Mouse (Mus musculus): Measurements from ENCODE around the gene Ank.
"Not testable (repeated sequence)": the region's sequence is repeated elsewhere in the genome, so short reads cannot be mapped to it uniquely, and the experiment has no call there.

The Ank gene

GRCm38 (mm10) chr15:27467081-27467491 lies 609 bp downstream of the Ank start:
- in situ Hi-C loops (cut with MboI, MseI): no loop called here

GRCm38 (mm10) chr15:27467641-27468040 lies 1.2 kb downstream of the Ank start:
- in situ Hi-C loops (cut with MboI, MseI): no loop called here

GRCm38 (mm10) chr15:27468822-27469488 lies 2.5 kb downstream of the Ank start:
- in situ Hi-C loops (cut with MboI, MseI): no loop called here

- in situ Hi-C loops (cut with MboI, MseI): not testable (repeated sequence)
These were observed 3.9 kb downstream of the Ank start for GRCm38 (mm10) chr15:27470346-27470745.

- in situ Hi-C loops (cut with MboI, MseI): no loop called here
These were observed 5.8 kb downstream of the Ank start for GRCm38 (mm10) chr15:27472315-27472714.

DNA sequence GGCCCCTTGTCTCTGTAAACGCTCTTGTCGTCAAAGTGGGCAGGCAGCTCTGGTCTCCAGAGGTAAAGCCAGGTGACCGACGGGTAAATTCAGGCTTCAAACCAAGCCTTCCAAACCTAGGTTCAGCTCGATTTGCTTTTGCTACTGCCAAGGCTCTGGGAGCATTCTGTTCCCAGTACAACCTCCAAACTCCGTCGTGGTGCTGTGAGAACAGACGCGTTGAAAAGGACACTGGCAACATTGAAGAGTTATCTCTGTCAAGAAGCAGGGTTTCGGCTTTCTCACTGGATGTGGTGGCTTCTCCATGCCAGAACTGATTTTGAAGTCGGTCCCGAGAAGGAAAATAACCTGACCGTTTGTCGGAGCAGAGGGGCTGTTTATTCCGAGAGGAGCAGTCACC lies 9.5 kb downstream of the Ank start:
- in situ Hi-C loops (cut with MboI, MseI): no loop called here

DNA sequence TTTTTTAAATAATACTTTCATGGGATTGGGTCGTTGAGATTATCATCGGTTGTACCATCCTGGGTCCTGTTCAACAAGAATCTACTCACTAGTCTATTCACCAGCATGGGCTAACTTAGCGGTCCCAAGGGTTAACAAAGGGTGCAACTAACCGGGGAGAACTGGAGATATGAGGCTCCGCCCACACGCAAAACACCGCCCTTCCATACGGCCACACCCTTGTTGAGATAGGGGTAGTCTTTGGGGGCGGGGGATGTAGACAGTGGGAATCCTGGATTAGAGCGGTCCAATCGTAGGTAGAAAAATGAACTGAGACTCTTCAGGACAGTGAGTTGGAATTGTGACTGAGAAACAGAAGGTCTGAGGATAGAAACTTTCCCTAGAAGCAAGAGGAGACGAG lies 10.2 kb downstream of the Ank start:
- in situ Hi-C loops (cut with MboI, MseI): no loop called here

- in situ Hi-C loops (cut with MboI, MseI): no loop called here
These were observed 10.7 kb downstream of the Ank start for GRCm38 (mm10) chr15:27477159-27477558.

DNA sequence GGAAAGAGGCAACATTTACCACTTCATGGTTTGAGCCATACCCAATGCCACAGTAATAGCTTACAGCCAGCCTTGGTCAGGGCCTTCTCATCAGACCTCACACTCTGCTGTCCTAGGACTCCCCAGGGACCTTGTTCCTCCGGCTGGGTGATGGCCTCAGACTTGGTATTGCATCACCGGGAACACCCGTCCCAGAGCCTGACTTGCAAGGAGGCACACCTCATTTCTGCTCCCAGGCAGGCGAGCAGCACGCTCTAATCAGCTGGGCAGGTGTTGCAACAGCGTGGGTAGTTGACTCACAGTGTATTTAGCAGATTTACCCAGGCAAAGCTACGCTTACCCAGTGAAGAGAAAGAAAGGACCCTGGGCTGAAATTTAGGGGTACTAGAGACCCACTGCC lies 11.2 kb downstream of the Ank start:
- in situ Hi-C loops (cut with MboI, MseI): no loop called here

DNA sequence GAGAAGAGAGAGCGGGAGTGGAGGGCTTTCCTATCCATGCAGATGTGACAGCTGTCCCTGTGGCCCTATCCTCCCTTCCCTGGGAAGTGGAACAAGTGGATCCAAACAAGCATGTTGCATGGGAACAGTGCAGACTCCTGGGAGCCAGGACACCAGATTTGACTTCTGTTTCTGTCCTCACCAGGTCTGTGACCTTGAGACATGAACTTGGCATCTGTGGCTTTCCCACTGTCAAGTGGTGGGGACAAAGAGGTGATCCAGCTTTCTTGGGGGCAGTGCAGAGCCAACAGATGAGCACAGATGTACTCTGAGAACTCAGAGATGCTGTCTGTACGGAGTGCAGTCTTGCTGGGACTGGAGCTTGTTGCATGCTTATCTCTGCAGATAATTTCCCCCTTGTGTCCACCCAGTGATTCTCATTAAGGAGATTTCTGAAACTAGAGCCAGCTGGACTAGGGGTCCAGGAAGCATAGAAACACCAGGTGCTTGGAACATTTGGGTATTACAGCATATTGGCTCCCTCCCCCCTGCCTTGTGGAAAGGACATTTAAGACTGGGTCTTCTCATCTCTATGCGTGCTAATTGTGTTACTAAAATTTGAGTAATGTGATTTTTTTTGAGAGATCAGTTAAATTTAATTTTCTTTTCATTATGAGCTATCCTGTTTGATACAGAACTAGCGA lies 14.0 kb downstream of the Ank start:
- in situ Hi-C loops (cut with MboI, MseI): no loop called here

DNA sequence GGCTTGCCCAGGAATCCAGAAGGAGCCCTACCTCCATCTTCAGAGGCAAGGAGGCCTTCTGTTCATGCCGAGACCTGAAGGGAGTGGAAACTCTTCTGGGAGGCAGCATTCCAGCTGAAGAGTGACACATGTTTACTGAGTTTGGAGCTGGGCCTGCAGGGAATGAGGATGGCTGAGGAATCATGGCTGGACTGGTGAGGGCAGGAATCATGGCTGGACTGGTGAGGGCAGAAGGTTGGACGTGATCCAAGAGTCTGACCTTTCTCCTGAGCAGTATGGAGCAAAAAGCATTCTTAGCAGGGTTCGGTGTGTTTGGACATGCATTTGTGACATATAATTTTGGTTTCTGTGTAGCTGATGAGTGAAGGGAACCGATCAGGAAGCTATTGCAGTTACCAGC lies 15.5 kb downstream of the Ank start:
- in situ Hi-C loops (cut with MboI, MseI): no loop called here

- in situ Hi-C loops (cut with MboI, MseI): no loop called here
These were observed 16.7 kb downstream of the Ank start for GRCm38 (mm10) chr15:27483183-27483582.

- in situ Hi-C loops (cut with MboI, MseI): loop anchor here (5.0 kb wide), 1 partner anchor 72 kb away; no protein-coding TSS in a partner anchor
These were observed 19.2 kb downstream of the Ank start for GRCm38 (mm10) chr15:27485567-27486278.

GRCm38 (mm10) chr15:27486279-27486618 lies 19.8 kb downstream of the Ank start:
- in situ Hi-C loops (cut with MboI, MseI): loop anchor here (5.0 kb wide), 1 partner anchor 71 kb away; no protein-coding TSS in a partner anchor

GRCm38 (mm10) chr15:27487059-27487458 lies 20.6 kb downstream of the Ank start:
- in situ Hi-C loops (cut with MboI, MseI): loop anchor here (5.0 kb wide), 1 partner anchor 70 kb away; no protein-coding TSS in a partner anchor

DNA sequence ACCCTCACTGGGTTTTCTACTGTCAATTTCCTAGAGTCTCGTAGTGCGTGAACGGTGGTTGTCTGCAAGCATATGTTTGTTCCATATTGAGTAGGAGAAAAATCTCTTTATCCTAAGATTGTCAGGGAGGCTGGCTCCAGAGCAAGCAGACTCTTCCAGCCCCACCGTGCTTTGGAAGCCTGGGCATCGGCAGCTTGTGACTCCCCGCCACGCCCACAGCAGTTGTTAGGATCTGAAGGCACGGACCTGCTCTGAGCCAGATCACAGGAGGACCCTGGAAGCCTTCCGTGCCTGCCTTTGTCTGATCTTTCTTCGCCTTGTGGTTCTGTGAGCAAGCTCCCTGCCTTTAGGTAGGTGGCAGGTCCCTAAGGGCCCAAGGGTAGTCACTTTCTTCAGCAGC lies 21.6 kb downstream of the Ank start:
- in situ Hi-C loops (cut with MboI, MseI): loop anchor here (5.0 kb wide), 1 partner anchor 69 kb away; no protein-coding TSS in a partner anchor

GRCm38 (mm10) chr15:27490676-27491075 lies 24.2 kb downstream of the Ank start:
- in situ Hi-C loops (cut with MboI, MseI): no loop called here

GRCm38 (mm10) chr15:27491425-27492070 lies 25.1 kb downstream of the Ank start:
- in situ Hi-C loops (cut with MboI, MseI): no loop called here

DNA sequence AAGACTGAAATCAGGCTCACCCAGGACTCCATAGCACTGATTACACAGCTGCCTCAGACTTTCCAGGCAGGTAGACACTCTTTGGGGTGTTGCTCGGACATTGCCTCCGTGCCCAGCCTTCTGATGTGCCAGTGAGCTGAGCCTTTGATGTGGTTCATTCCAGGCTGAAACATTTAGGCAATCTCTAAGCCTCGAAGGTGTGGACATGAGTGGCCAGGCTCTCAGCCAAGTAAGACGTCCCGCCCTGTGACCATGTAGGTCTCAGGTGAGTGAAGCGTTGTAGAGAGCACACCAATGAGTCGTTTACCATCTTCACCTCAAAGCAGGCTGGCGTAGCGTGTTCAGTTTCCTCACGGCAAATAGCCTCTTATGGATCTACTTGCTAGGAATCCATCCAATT lies 25.7 kb downstream of the Ank start:
- in situ Hi-C loops (cut with MboI, MseI): no loop called here

DNA sequence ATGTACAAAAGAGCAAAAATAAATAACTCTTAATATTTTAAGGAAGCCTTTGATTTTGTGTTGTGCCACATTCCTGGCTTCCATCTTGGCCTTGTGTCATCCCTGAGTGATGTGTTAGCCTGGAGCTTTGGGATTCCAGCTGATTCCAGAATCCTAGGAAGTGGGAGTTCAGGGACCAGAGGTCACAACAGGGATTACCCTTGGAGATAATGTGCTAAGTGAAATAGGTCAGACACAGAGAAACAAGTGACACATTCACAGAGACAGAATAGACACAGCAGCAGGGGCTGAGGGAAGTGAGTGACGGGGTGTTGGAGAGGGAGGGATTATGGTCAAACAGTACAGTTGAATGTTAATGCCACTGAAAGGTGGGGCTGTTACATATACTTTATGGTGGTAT lies 26.3 kb downstream of the Ank start:
- in situ Hi-C loops (cut with MboI, MseI): no loop called here

DNA sequence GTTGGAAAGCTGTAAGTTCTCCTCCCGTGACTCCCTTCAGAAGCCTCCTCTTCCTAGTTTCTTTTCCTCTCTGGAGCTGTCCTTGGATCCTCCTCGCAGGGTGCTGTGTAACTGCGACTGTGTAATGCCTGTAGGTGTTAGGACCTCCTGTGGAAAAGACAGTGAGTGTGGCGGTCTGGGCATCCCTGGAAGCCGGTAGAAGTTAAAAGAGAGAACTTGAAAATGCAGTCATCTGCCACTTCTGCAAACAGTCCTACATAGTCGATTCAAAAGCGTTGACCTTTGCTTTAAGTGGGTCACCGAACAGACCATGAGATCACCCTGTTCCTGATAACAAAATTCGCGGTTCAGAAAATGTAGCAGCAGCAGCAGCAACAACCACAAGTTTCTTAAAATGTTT lies 27.0 kb downstream of the Ank start:
- in situ Hi-C loops (cut with MboI, MseI): no loop called here

GRCm38 (mm10) chr15:27495981-27496401 lies 29.5 kb downstream of the Ank start:
- in situ Hi-C loops (cut with MboI, MseI): no loop called here

Measured in regulatory T cell (primary cell).